Mouse (Mus musculus) midbrain, embryonic 16.5 days (tissue): ENCODE data around the gene Iqcd. TPM values are rescaled to one million over a fixed set of nuclear protein-coding genes. Genes with fewer than 3 reads are reported as not detected.

Experiments
- ATAC-seq: fragments of 200-750 bp; cut with Nextera tagmentation; 2 replicates; pipeline ENCODE4 v1.8.0; 2017; ENCODE audit warnings: moderate TSS enrichment
- H3K27ac ChIP-seq: fragments of 300-500 bp; sonication (generic); 2 replicates; pipeline ENCODE4 v1.5.1; 2014; ENCODE audit warnings: mild to moderate bottlenecking, low read length, mixed read lengths
- H3K27me3 ChIP-seq: fragments of 300-500 bp; sonication (generic); 2 replicates; pipeline ENCODE4 v1.6.1; 2014; ENCODE audit warnings: low read depth, low read length, mixed read lengths; ENCODE audit not compliant: control insufficient read depth, insufficient read depth
- H3K36me3 ChIP-seq: fragments of 300-500 bp; sonication (generic); 2 replicates; pipeline ENCODE4 v1.6.1; 2014; ENCODE audit warnings: mild to moderate bottlenecking, low read length, moderate library complexity, mixed read lengths; ENCODE audit not compliant: control insufficient read depth, insufficient read depth
- H3K4me1 ChIP-seq: fragments of 300-500 bp; sonication (generic); 2 replicates; pipeline ENCODE4 v1.6.1; 2014; ENCODE audit warnings: mild to moderate bottlenecking, low read length, mixed read lengths; ENCODE audit not compliant: control insufficient read depth, insufficient read depth
- H3K4me2 ChIP-seq: fragments of 300-500 bp; sonication (generic); 2 replicates; pipeline ENCODE4 v1.6.1; 2014; ENCODE audit warnings: mild to moderate bottlenecking, low read length, mixed read lengths
- H3K4me3 ChIP-seq: fragments of 300-500 bp; sonication (generic); 2 replicates; pipeline ENCODE4 v1.5.1; 2014; ENCODE audit warnings: low read depth, mild to moderate bottlenecking, low read length, moderate library complexity, mixed read lengths
- H3K9ac ChIP-seq: fragments of 300-500 bp; sonication (generic); 2 replicates; pipeline ENCODE4 v1.6.1; 2014; ENCODE audit warnings: low read depth, low read length, mixed read lengths
- H3K9me3 ChIP-seq: fragments of 300-500 bp; sonication (generic); replicated peaks from 2 replicates; pipeline ENCODE4 v1.6.1; 2014; ENCODE audit warnings: mild to moderate bottlenecking, low read length, mixed read lengths; ENCODE audit not compliant: control insufficient read depth, poor library complexity, severe bottlenecking
- WGBS: fragments of 180-500 bp; shearing (Covaris S2); extraction: QIAGEN DNeasy Blood & Tissue Kit; methylation state at CpG from one replicate; pipeline ENCODE4 v1.1.7; 2014; 5-methylcytosine and 5-hydroxymethylcytosine counted together
- polyA plus RNA-seq: library from polyadenylated mRNA; unstranded; fragments of >200 nt; fragmentation: Nextera tagmentation; extraction: Ambion mirVana; gene quantifications from 2 replicates; pipeline ENCODE4 v1.2.1, GENCODE M21; 2015

Iqcd gene
- polyA plus RNA-seq, 1 experiment from 2014 or later, result 2.1 TPM

- ATAC-seq, result peak; percentile 29; the same call in 1 of the 2 replicates
- peaks cover 52% of the 10 kb centered on the region for H3K4me1 ChIP-seq
- H3K27me3 ChIP-seq, result no peaks in the 10 kb centered on the region
- H3K4me2 ChIP-seq, result peak overlapping the region; percentile 23
- peak overlapping the region; percentile 31; the same call in 1 of the 2 replicates for H3K9ac ChIP-seq
- H3K36me3 ChIP-seq, result no peaks in the 10 kb centered on the region
- no peaks in the 10 kb centered on the region for H3K9me3 ChIP-seq
- H3K27ac ChIP-seq, result peak overlapping the region; percentile 81
- 42% methylated on average over 9 of the region's 9 CpGs for WGBS
- no peak overlapping the region for H3K4me3 ChIP-seq
Measured at GRCm38 (mm10) chr5:120568336-120568768, 20.5 kb upstream of the Iqcd start.

GRCm38 (mm10) chr5:120568964-120569363 is 19.9 kb upstream of the Iqcd start:
- H3K27ac ChIP-seq, result peak overlapping the region; percentile 81
- no peak overlapping the region for H3K4me2 ChIP-seq
- WGBS, result 90% methylated on average over 4 of the region's 4 CpGs
- H3K9me3 ChIP-seq, result no peaks in the 10 kb centered on the region
- no peak overlapping the region for H3K9ac ChIP-seq
- H3K27me3 ChIP-seq, result no peaks in the 10 kb centered on the region
- no peak overlapping the region for H3K4me3 ChIP-seq
- no peaks in the 10 kb centered on the region for H3K36me3 ChIP-seq
- no peak for ATAC-seq
- peaks cover 51% of the 10 kb centered on the region for H3K4me1 ChIP-seq

- Histone ChIP-seq H3K9me3 (no peaks in the 10 kb centered on the region), H3K4me2 (no peak overlapping the region), H3K9ac (no peak overlapping the region), H3K4me1 (peaks cover 49% of the 10 kb centered on the region), H3K36me3 (no peaks in the 10 kb centered on the region), H3K27me3 (no peaks in the 10 kb centered on the region), H3K27ac (no peak overlapping the region), H3K4me3 (no peak overlapping the region)
- no peak for ATAC-seq
- WGBS, result 91% methylated on average over 3 of the region's 3 CpGs
Measured at GRCm38 (mm10) chr5:120569791-120570190, 19.0 kb upstream of the Iqcd start.

- peaks cover 43% of the 10 kb centered on the region for H3K4me1 ChIP-seq
- H3K27ac ChIP-seq, result no peak overlapping the region
- H3K36me3 ChIP-seq, result no peaks in the 10 kb centered on the region
- H3K9me3 ChIP-seq, result no peaks in the 10 kb centered on the region
- H3K4me2 ChIP-seq, result no peak overlapping the region
- no peaks in the 10 kb centered on the region for H3K27me3 ChIP-seq
- no peak overlapping the region for H3K9ac ChIP-seq
- no peak overlapping the region for H3K4me3 ChIP-seq
- no peak for ATAC-seq
- WGBS, result 74% methylated on average over 11 of the region's 11 CpGs
Measured at GRCm38 (mm10) chr5:120570289-120570897, 18.4 kb upstream of the Iqcd start.

GRCm38 (mm10) chr5:120571056-120571740 is 17.6 kb upstream of the Iqcd start:
- peaks cover 35% of the 10 kb centered on the region for H3K4me1 ChIP-seq

GRCm38 (mm10) chr5:120574469-120575063 is 14.2 kb upstream of the Iqcd start:
- Histone ChIP-seq H3K27me3 (no peaks in the 10 kb centered on the region), H3K9me3 (no peaks in the 10 kb centered on the region), H3K4me1 (peaks cover 7% of the 10 kb centered on the region; the same call in 1 of the 2 replicates), H3K9ac (no peak overlapping the region), H3K36me3 (no peaks in the 10 kb centered on the region), H3K4me3 (no peak overlapping the region), H3K27ac (no peak overlapping the region), H3K4me2 (no peak overlapping the region)
- WGBS, result 70% methylated on average over 10 of the region's 10 CpGs
- ATAC-seq, result no peak

More at GRCm38 (mm10) chr5:120571056-120571740, 17.6 kb upstream of the Iqcd start:
- WGBS, result 48% methylated on average over 14 of the region's 14 CpGs
- no peaks in the 10 kb centered on the region for H3K36me3 ChIP-seq
- ATAC-seq, result no peak
- H3K9ac ChIP-seq, result no peak overlapping the region
- no peak overlapping the region for H3K4me3 ChIP-seq
- H3K27me3 ChIP-seq, result no peaks in the 10 kb centered on the region
- no peaks in the 10 kb centered on the region for H3K9me3 ChIP-seq
- H3K27ac ChIP-seq, result 0 out of 2 replicates have a peak overlapping the region, but pooled peaks have one; percentile 24
- H3K4me2 ChIP-seq, result no peak overlapping the region

GRCm38 (mm10) chr5:120576781-120577301 is 12.0 kb upstream of the Iqcd start:
- H3K9me3 ChIP-seq, result no peaks in the 10 kb centered on the region
- no peaks in the 10 kb centered on the region for H3K27me3 ChIP-seq
- H3K4me3 ChIP-seq, result no peak overlapping the region
- 80% methylated on average over 11 of the region's 11 CpGs for WGBS
- no peak overlapping the region for H3K9ac ChIP-seq
- H3K4me1 ChIP-seq, result no peaks in the 10 kb centered on the region; the same call in 1 of the 2 replicates
- no peaks in the 10 kb centered on the region for H3K36me3 ChIP-seq
- H3K27ac ChIP-seq, result no peak overlapping the region
- no peak for ATAC-seq
- H3K4me2 ChIP-seq, result no peak overlapping the region

GRCm38 (mm10) chr5:120577935-120578441 is 10.8 kb upstream of the Iqcd start:
- H3K4me1 ChIP-seq, result no peaks in the 10 kb centered on the region; the same call in 1 of the 2 replicates
- H3K4me2 ChIP-seq, result no peak overlapping the region
- no peak overlapping the region for H3K9ac ChIP-seq
- H3K27ac ChIP-seq, result no peak overlapping the region
- H3K4me3 ChIP-seq, result no peak overlapping the region
- no peaks in the 10 kb centered on the region for H3K36me3 ChIP-seq
- WGBS, result 59% methylated on average over 10 of the region's 10 CpGs
- no peak for ATAC-seq
- no peaks in the 10 kb centered on the region for H3K27me3 ChIP-seq
- H3K9me3 ChIP-seq, result no peaks in the 10 kb centered on the region
